Mouse (Mus musculus) ovary, postnatal 36 days (tissue): ENCODE data around the gene Cntnap2.
"Not testable (repeated sequence)": the region's sequence is repeated elsewhere in the genome, so short reads cannot be mapped to it uniquely, and the experiment has no call there.

Experiments
- DNase-seq: peaks from one replicate; pipeline ENCODE4 v3.0.0; 2022; ENCODE audit warnings: low spot score, mixed read lengths

Cntnap2 gene

DNA sequence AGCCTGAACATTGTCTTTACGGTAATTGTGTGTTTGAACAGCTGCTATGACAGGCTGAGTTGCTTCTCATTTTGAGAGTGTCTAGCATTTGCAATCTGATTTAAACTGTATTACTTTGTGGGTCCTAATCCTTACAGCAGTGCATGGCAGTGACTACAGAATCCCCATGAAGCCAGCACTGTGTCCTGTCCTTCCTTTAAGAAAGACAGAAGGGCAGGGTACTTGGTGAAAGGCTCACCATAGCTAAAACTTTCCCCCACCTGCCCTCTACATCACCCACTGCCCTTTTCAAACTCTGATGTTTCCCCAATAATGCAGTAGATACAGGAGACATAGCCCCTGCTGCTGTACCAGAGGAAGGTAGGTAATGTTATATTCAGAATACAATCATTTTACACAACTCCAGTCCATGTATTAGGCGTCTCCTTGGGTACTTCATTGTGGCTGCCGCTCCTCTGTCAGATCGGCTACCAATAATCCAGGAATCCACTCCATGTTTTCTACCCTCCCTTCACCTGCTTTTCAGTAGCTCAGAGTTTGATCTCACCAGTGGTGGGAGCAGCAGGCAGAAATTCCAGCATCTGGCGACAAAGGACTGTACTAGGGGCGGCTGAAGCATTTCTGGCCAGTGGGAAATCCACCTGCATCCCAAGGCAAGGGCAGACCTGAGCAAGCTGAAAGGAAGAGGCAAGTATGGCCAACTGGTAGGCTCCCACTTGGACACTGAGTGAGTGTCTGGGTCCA, 2184.9 kb downstream of the Cntnap2 start:
- peak; percentile 5 for DNase-seq

GRCm38 (mm10) chr6:47244642-47245041, 2185.5 kb downstream of the Cntnap2 start:
- DNase-seq, result no peak

GRCm38 (mm10) chr6:47255270-47255669, 2196.1 kb downstream of the Cntnap2 start:
- no peak for DNase-seq

DNA sequence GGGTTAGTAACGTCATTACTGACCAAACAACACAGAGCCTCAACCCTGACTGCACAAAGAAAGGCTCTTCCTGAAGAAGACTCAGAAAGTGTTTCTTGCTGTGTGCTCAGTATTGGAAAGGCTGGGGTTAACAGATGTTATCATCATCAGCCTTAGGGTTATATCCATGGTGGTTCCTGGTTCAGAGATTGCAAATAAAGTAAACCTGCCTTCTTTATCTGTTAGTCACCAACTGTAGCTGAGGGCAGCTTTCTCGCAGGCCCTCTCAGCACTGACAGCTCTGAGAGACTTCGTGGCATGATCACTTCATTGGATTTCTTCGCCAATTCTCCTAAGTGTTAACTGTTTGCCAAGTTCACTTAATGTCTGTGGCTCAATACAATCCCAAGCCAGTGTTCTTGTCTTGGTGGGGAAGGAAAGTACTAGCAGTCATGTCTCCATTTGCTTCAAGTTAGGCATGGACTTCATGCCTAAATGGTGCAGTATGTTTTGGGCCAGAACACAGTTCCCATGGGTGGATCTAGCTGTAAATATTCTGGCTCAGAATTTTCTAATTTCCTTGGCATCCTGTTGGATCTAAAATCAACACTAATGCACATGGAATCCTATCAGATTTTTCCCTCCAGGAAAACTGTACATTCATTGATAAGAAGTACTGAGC, 2197.2 kb downstream of the Cntnap2 start:
- DNase-seq, result no peak

DNA sequence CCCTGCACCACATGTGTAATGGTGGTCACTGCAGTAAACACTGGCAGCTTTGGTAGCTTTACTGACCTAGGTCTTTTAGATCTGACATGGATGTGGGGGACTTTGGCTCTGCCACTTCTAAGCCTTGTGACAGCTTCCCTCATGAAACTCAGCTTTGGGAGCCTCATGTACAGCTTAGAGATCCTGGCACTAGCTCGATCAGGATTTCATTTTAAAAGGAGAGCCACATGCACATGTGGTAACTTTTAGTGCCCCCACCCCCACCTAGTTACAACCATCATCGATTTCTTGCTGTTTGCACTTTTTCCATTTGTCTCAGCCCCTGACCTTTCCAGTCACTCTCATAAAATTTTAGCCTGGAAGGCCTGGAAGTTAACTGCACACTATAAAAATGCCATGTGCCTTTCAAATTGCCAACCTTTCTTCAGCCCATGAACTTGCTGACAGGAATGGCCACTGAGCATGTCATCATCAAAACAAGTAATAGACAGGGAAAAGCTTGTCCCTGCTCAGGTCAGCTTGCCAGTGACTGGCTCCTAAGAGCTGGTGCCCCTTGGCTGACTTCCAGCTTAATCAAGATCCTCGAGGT, 2197.9 kb downstream of the Cntnap2 start:
- DNase-seq, result no peak

GRCm38 (mm10) chr6:47259626-47260114, 2200.5 kb downstream of the Cntnap2 start:
- DNase-seq, result no peak

DNA sequence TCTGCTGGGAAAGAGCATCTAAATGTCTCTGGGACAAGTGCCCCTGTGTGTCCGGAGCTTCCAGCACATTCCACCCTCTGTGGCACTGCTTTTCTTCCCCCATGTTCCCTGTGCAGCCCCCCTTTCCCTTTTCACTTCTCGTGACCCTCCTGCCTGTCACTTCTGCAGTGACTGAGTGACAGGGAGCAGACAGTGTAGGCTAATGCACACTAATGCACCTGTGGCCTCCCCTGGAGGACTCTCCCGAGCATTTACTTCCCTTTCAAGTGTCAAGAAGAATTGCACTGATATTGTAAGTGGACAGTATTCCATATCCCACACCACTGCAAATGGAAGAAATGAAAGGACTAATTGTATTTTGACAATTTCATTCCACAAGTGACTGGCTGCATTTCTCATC, 2208.1 kb downstream of the Cntnap2 start:
- no peak for DNase-seq

DNA sequence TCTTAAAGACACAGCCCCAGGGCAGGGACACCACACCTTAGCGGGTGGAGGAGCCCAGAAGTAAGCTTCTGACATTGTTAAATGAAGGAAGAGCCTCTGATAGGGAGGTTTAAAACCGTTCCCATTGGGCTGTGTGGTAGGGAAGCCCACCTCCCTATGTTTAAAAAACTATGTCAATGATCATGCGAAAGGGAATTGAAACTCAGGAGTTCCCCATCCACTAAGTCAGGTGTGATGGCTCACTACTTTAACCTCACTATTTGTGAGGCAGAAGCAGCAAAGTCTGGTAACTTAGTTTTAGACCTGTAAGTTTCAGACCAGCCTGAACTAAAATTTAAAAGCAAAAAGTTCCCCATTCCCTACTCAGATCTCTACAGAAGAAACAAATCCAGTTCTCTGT, 2210.3 kb downstream of the Cntnap2 start:
- DNase-seq, result no peak

- DNase-seq, result no peak
Measured at GRCm38 (mm10) chr6:47271576-47271975, 2212.4 kb downstream of the Cntnap2 start.

DNA sequence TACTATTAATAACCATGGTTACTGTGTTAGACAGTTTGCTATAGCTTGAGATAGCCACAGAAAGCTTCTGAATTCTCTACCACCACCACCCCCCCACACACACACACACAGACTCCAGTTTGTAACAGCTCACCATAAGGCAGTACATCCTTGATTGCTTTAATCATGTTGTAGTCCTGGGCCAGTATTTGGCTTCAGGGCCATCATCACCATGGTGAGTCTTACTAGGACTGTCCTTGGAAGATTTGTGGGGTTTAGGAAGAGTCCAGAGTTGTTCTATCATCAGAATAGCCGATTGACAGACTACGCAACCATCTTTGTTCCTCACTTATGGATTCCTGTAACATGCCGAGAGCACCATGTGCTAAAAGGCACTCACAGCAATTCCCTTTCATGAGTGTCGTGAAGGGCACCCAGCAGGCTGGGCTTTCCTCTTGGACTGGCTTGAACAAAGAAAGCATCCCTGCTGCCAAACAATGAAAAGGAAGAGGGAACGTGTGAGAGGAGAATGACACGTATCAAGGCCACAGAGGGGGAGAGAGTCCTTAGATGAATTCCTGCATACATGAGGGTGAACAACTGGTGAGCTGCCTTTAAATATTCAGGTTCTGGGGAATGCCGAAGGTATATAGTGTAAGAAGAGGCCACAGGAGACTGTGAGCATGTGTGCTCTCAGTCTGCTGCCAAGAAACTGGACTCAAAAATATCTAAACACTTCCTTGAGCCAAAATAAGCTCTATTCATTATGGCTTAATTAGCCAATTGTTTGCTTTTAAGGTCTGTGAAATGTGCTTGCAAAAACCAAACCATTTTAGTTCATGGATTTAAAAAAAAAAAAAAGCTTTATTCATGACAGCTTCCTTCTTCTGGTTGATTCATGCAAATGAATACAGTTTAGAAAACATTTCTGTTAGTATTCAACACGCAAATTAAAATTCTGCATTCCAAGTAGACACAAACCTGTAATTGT, 2213.7 kb downstream of the Cntnap2 start:
- no peak for DNase-seq

DNA sequence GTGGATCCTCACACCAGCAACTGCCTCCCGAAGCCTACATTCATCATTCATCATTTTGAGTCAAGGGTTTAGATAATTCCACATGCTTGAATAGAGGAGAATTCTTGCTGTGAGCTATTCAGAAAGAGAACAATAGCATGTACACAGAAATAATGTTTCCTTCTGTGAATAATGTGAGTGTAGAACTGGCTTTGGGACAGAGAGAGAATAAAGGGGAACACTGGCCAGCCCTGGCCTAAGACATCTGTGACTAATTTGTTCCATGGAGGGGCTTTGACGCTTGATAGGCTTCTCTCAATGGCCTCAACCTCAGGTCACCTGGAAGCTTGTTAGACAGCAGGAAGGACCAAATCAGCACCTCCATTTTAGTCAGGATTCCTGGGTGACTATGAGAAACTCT, 2215.9 kb downstream of the Cntnap2 start:
- no peak for DNase-seq

DNA sequence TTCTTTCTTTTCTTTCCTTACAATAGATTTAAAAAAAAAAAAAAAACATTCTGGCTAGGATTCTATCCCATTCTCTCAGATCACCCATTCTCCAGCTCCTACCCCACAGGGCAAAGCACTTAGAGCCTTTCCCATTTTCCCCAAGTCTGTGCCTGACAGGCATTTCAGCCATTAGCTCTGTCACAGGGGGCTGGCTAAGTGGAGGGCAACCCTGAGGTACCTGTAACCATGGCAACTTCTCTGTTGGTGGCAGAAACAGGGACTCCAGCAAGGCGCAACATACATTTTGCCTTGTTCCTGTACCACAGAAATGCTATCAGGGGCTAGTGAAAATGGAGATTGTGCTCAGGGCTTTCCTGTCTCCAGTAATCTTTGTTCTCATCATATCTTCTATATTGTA, 2220.0 kb downstream of the Cntnap2 start:
- DNase-seq, result no peak

- DNase-seq, result no peak
Measured at GRCm38 (mm10) chr6:47281584-47281983, 2222.4 kb downstream of the Cntnap2 start.

DNA sequence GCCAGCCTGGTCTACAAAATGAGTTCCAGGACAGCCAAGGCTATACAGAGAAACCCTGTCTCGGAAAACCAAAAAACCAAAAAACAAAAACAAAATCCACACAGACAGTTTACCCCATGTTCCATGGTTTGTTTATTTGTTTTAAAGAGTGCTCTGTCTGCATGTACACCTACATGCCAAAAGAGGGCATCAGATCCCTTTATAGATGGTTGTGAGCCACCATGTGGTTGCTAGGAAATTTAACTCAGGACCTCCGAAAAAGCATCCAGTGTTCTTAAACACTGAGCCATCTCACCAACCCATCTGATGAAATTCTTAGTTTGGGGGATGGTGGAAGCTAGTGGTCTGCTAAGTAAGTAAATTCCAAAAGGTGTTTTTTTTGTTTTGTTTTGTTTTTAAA, 2225.6 kb downstream of the Cntnap2 start:
- no peak for DNase-seq

DNA sequence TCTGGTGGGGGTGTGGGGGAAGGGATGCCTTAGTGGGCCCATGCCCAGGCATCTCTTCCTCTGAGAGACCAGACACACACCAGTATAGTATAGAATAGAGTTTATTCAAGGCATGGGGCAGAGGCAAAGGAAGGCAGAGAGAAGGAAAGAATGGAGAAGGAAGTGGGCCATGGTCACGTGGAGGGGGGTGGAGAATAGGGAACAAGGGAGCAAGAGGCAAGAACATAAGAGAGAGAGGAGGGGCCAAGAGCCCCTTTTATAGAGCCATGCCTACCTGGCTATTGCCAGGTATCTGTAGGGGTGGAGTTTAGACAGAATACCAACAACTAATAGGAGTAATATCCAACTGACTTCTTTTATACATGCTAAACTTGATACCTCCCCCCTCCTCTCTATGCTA, 2226.6 kb downstream of the Cntnap2 start:
- DNase-seq, result no peak

GRCm38 (mm10) chr6:47286247-47286967, 2227.2 kb downstream of the Cntnap2 start:
- DNase-seq, result not testable (repeated sequence)

GRCm38 (mm10) chr6:47287722-47288121, 2228.6 kb downstream of the Cntnap2 start:
- no peak for DNase-seq

GRCm38 (mm10) chr6:47291973-47292372, 2232.8 kb downstream of the Cntnap2 start:
- DNase-seq, result no peak

DNA sequence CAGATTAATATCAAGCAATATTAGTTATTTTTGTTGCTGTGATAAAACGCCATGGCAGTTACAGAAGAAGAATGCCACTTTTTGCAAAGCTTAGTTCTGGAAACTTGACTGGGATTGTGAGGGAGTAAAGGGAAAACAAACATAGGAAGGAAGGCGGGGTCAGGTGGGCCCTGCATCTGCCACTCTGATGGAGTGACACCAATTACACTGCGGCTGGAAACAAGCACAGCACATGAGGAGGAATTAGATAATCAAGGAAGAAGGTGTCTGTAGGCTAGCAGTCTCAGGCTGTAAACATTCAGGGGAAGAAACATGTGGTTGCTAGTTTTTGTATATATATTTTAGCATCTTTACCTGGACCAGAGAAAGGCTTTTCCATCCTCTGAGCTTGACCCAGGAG, 2233.3 kb downstream of the Cntnap2 start:
- DNase-seq, result no peak

- DNase-seq, result no peak
Measured at GRCm38 (mm10) chr6:47294433-47294832, 2235.3 kb downstream of the Cntnap2 start.

DNA sequence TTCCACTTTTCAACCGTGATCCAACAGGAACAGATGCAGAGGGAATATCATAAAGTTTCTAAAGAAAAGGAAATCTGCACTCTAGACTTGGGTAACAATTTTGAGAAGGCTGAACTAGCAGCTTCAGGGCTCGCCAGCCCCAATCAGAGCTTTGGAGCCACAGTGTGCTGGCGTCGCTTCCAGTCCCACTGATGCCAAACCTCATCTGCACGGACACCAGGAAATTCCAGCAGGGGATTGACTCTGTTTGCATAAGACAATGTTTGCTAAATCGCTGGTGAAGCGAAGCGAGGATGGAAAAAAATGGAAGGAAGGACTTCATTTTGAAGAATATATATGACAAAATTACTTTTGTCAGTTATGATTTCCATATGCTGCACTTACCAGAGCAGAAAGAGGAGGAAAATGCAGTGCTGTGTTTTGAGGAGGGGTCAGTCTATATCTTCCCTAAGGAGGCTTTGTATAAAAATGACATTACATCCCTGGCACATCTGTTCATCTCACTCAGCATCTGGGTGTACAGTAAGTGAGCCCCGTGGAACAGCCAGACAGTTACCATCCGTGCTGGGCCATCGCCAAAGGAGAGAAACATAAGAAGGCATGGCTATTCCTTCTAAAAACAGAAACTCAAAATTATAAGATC, 2245.8 kb downstream of the Cntnap2 start:
- no peak for DNase-seq
